In the genomic region with DNA sequence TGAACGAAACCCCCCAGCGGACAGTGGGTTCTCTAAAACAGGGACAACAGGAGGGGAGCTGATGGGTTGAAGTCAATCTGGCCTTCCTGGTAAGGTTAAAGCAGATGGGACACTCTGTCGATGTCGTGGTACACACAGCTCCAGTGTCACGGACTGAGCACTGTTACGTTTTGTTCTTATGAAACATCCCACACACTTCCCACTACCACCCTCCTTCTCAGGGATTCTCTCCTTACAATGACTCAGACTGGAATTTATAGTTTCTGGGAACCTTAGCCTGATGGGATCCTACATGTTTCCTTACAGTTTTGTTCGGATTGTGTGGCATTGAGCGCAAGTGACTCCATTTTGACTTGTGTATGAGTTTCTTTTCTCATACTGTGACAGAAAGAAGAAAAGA, we compare ENCODE assay signal across 27 mouse cellular contexts. TPM values are rescaled to one million over a fixed set of nuclear protein-coding genes. Genes with fewer than 3 reads are reported as not detected.
DNase-seq lines count a peak whose midpoint lies in the region; ATAC-seq lines count a peak whose summit lies in the region.
"Had no signal": no experiment of that assay in that cellular context is flagged by ENCODE, and none has a peak within 500 bp of the region (broad histone marks: within the 10 kb centered on the region; RNA-seq: fewer than 3 reads in every experiment).

No protein-coding gene starts in this region.

- H3K36me3 ChIP-seq in kidney, embryonic 16.5 days (ENCODE audit: insufficient read depth, low read length): no peaks in the 10 kb centered on the region
- H3K36me3 ChIP-seq: embryonic facial prominence, embryonic 15.5 days had no signal

- H3K27ac ChIP-seq in kidney, embryonic 16.5 days (ENCODE audit: low read length): no peak overlapping the region
- H3K27ac ChIP-seq: embryonic facial prominence, embryonic 13.5 days; embryonic facial prominence, embryonic 15.5 days; forebrain, embryonic 10.5 days; forebrain, embryonic 12.5 days had no signal

- H3K4me2 ChIP-seq in kidney, embryonic 16.5 days (replicated peaks; ENCODE audit: low read depth, low read length): no peak overlapping the region
- H3K4me2 ChIP-seq: embryonic facial prominence, embryonic 13.5 days; embryonic facial prominence, embryonic 15.5 days; forebrain, embryonic 12.5 days had no signal

- no peak overlapping the region for H3K9ac ChIP-seq in kidney, embryonic 16.5 days (replicated peaks; ENCODE audit: low read length)
- H3K9ac ChIP-seq: embryonic facial prominence, embryonic 13.5 days; embryonic facial prominence, embryonic 15.5 days; forebrain, embryonic 12.5 days had no signal

- H3K4me3 ChIP-seq in kidney, embryonic 16.5 days (ENCODE audit: low read length): no peak overlapping the region
- H3K4me3 ChIP-seq: embryonic facial prominence, embryonic 13.5 days; embryonic facial prominence, embryonic 15.5 days; erythroblast, embryonic 14.5 days; forebrain, embryonic 10.5 days; forebrain, embryonic 12.5 days had no signal

- DNase-seq in frontal cortex, postnatal 25 days (ENCODE audit: low spot score in 2 of 2): no peak
- DNase-seq in right cerebral cortex, adult 18-20 months: peak; percentile 55
- DNase-seq in right cerebral cortex, postnatal 4 days: no peak
- peak; percentile 81 for DNase-seq in brain, adult 2 months (ENCODE audit: low read depth, low spot score)
- DNase-seq: adrenal gland, adult 2 months; adrenal gland, postnatal 14 days; adrenal gland, postnatal 36 days; cerebellum, adult 11 months; cerebellum, adult 18-20 months; cerebellum, adult 8-10 months; cerebellum, adult 9-11 months; cerebellum, postnatal 14 days; cerebellum, postnatal 36 days; embryo, embryonic 11 days had no signal

- WGBS in kidney, embryonic 16.5 days: 85% methylated on average over 8 of the region's 8 CpGs

- H3K9me3 ChIP-seq in kidney, embryonic 16.5 days (ENCODE audit: low read length): no peaks in the 10 kb centered on the region
- H3K9me3 ChIP-seq: embryonic facial prominence, embryonic 13.5 days; embryonic facial prominence, embryonic 15.5 days; forebrain, embryonic 10.5 days; forebrain, embryonic 12.5 days had no signal

- H3K27me3 ChIP-seq in kidney, embryonic 16.5 days (ENCODE audit: insufficient read depth, low read length): no peaks in the 10 kb centered on the region
- H3K27me3 ChIP-seq: CH12.LX; embryonic facial prominence, embryonic 13.5 days; embryonic facial prominence, embryonic 15.5 days; forebrain, embryonic 12.5 days had no signal

- peaks cover 5% of the 10 kb centered on the region for H3K4me1 ChIP-seq in kidney, embryonic 16.5 days (ENCODE audit: insufficient read depth, low read length)
- H3K4me1 ChIP-seq: forebrain, embryonic 12.5 days had no signal

- ATAC-seq in frontal cortex, adult (ENCODE audit: low TSS enrichment): peak; percentile 64
- no peak for ATAC-seq in kidney, embryonic 16.5 days (ENCODE audit: low FRiP score, low TSS enrichment)
- ATAC-seq: CD4-positive, CD25-positive, alpha-beta regulatory T cell, adult 4 months; forebrain, embryonic 14.5 days; forebrain, embryonic 16.5 days had no signal

RNA-seq across cellular contexts. Expression of gene Ldhd, which starts 1.4 kb away (rescaled TPM):
- 2.3 and 2.8 TPM in 2 replicates for polyA plus RNA-seq in kidney, embryonic 16.5 days (2015; fragmentation: Nextera tagmentation; extraction: Ambion mirVana)
- polyA plus RNA-seq: embryonic facial prominence, embryonic 11.5 days; erythroblast, embryonic 14.5 days; forebrain, embryonic 10.5 days; G1E had no signal

RNA-seq across cellular contexts. Expression of gene Zfp1, which starts 11.6 kb away (rescaled TPM):
- polyA plus RNA-seq in kidney, embryonic 16.5 days (2015; fragmentation: Nextera tagmentation; extraction: Ambion mirVana): 20.5 and 23.1 TPM in 2 replicates

RNA-seq across cellular contexts. Expression of gene Ctrb1, which starts 59.2 kb away (rescaled TPM):
- 0.35 TPM in 1 of 2 replicates, not detected in the other for polyA plus RNA-seq in kidney, embryonic 16.5 days (2015; fragmentation: Nextera tagmentation; extraction: Ambion mirVana)
- polyA plus RNA-seq: CD4-positive, CD25-positive, alpha-beta regulatory T cell, adult 4 months; embryonic facial prominence, embryonic 11.5 days; embryonic facial prominence, embryonic 13.5 days; erythroblast, embryonic 14.5 days; forebrain, embryonic 10.5 days; forebrain, embryonic 12.5 days; forebrain, embryonic 14.5 days; forebrain, embryonic 16.5 days; G1E had no signal

Comparison
In these comparisons a context has a peak if more than half of its experiments do, and no peak if none do; other contexts are left out.
1. DNase-seq: peak in right cerebral cortex, adult 18-20 months (single experiment) and brain, adult 2 months (single experiment); none in frontal cortex, postnatal 25 days (0 of 2) and right cerebral cortex, postnatal 4 days (single experiment).